In the genomic region with DNA sequence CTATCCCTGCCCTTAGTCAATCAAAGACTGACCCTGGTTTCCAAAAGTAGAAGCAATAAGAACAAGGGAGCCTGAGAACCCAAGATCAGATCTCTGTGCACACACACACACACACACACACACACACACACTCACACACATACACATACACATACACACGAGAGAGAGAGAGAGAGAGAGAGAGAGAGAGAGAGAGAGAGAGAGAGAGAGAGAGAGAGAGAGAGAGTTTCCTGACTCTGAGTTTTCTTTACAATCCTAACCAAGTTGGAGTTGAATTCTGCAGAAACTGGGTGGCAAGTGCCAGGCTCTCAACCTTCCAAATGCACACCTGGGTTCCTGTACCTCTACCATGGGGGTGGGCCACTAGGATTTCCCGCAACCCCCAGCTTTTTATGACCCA, we compare ENCODE assay signal across 9 mouse cellular contexts. TPM values are rescaled to one million over a fixed set of nuclear protein-coding genes. Genes with fewer than 3 reads are reported as not detected.
DNase-seq lines count a peak whose midpoint lies in the region; ATAC-seq and TF ChIP-seq lines count a peak whose summit lies in the region.
"Had no signal": no experiment of that assay in that cellular context is flagged by ENCODE, and none has a peak within 500 bp of the region (broad histone marks: within the 10 kb centered on the region; RNA-seq: fewer than 3 reads in every experiment).

No protein-coding gene starts in this region.

- no peak for TF ChIP-seq POLR2A in myocyte (IDR thresholded peaks at IDR 0.05; ENCODE audit: insufficient read length, low read depth)

- no peaks in the 10 kb centered on the region for H3K9me3 ChIP-seq in kidney, embryonic 15.5 days (replicated peaks)
- H3K9me3 ChIP-seq in embryonic facial prominence, embryonic 14.5 days (ENCODE audit: control insufficient read depth, low read length), result no peaks in the 10 kb centered on the region
- no peaks in the 10 kb centered on the region for H3K9me3 ChIP-seq in intestine, embryonic 15.5 days
- H3K9me3 ChIP-seq: G1E had no signal

- peaks cover 19% of the 10 kb centered on the region for H3K27me3 ChIP-seq in kidney, embryonic 15.5 days
- H3K27me3 ChIP-seq in embryonic facial prominence, embryonic 14.5 days (replicated peaks; ENCODE audit: control insufficient read depth, insufficient read depth, low read length), result no peaks in the 10 kb centered on the region
- H3K27me3 ChIP-seq in intestine, embryonic 15.5 days (replicated peaks), result 0 out of 2 replicates have a peak, but pooled peaks cover 4% of the 10 kb centered on the region
- no peaks in the 10 kb centered on the region for H3K27me3 ChIP-seq in myocyte (ENCODE audit: control insufficient read depth, insufficient read depth, insufficient read length)

- peak overlapping the region; percentile 81 for H3K4me3 ChIP-seq in kidney, embryonic 15.5 days (replicated peaks)
- H3K4me3 ChIP-seq in embryonic facial prominence, embryonic 14.5 days (ENCODE audit: low read depth, low read length), result peak overlapping the region; percentile 70
- H3K4me3 ChIP-seq in intestine, embryonic 15.5 days (replicated peaks), result peak overlapping the region; percentile 75
- H3K4me3 ChIP-seq in myocyte, result peak overlapping the region; percentile 40

- H3K4me1 ChIP-seq in kidney, embryonic 15.5 days, result peaks cover 48% of the 10 kb centered on the region
- H3K4me1 ChIP-seq in embryonic facial prominence, embryonic 14.5 days (ENCODE audit: control insufficient read depth, insufficient read depth, low read length), result peaks cover 27% of the 10 kb centered on the region
- H3K4me1 ChIP-seq in intestine, embryonic 15.5 days (replicated peaks), result peaks cover 21% of the 10 kb centered on the region

- WGBS in kidney, embryonic 15.5 days, result 0% methylated on average over 1 of the region's 2 CpGs
- WGBS in embryonic facial prominence, embryonic 14.5 days, result 30% methylated on average over 1 of the region's 2 CpGs
- WGBS in intestine, embryonic 15.5 days, result 25% methylated on average over 1 of the region's 2 CpGs

- peaks cover 4% of the 10 kb centered on the region for H3K79me2 ChIP-seq in myocyte (ENCODE audit: control insufficient read depth, insufficient read depth)

- no peak overlapping the region for H3ac ChIP-seq in myocyte (ENCODE audit: control insufficient read depth, insufficient read length)

- no peak for ATAC-seq in kidney, embryonic 15.5 days (replicated peaks; ENCODE audit: low FRiP score)
- no peak for ATAC-seq in embryonic facial prominence, embryonic 14.5 days (ENCODE audit: low read depth)
- no peak for ATAC-seq in intestine, embryonic 15.5 days
- no peak for ATAC-seq in inflammation-experienced regulatory T-cells, adult 6 months

- DNase-seq in kidney, postnatal 36 days, result no peak
- no peak for DNase-seq in embryonic facial prominence, embryonic 14.5 days (ENCODE audit: low spot score)
- DNase-seq in testis, postnatal 14 days (ENCODE audit: low spot score), result no peak
- DNase-seq in left cerebral cortex, adult 18-20 months (ENCODE audit: low spot score in 2 of 2), result no peak

- H3K9ac ChIP-seq in kidney, embryonic 15.5 days, result peak overlapping the region; percentile 90; the same call in 1 of the 2 replicates
- H3K9ac ChIP-seq in embryonic facial prominence, embryonic 14.5 days (ENCODE audit: low read depth, low read length), result peak overlapping the region; percentile 72
- H3K9ac ChIP-seq in intestine, embryonic 15.5 days, result no peak overlapping the region

- peaks cover 30% of the 10 kb centered on the region for H3K36me3 ChIP-seq in kidney, embryonic 15.5 days
- peaks cover 27% of the 10 kb centered on the region for H3K36me3 ChIP-seq in embryonic facial prominence, embryonic 14.5 days (ENCODE audit: control insufficient read depth, insufficient read depth, low read length)
- H3K36me3 ChIP-seq in intestine, embryonic 15.5 days, result no peaks in the 10 kb centered on the region
- no peaks in the 10 kb centered on the region for H3K36me3 ChIP-seq in myocyte (ENCODE audit: control insufficient read depth, insufficient read depth)
- H3K36me3 ChIP-seq: G1E had no signal

- peak overlapping the region; percentile 95 for H3K27ac ChIP-seq in kidney, embryonic 15.5 days
- peak overlapping the region; percentile 90 for H3K27ac ChIP-seq in embryonic facial prominence, embryonic 14.5 days (replicated peaks; ENCODE audit: low read depth, low read length)
- H3K27ac ChIP-seq in intestine, embryonic 15.5 days, result no peak overlapping the region

- peak overlapping the region; percentile 90 for H3K4me2 ChIP-seq in kidney, embryonic 15.5 days
- H3K4me2 ChIP-seq in embryonic facial prominence, embryonic 14.5 days (ENCODE audit: low read depth, low read length), result peak overlapping the region; percentile 84
- peak overlapping the region; percentile 92 for H3K4me2 ChIP-seq in intestine, embryonic 15.5 days (replicated peaks)
- H3K4me2 ChIP-seq in myocyte (ENCODE audit: low read depth), result peak overlapping the region; percentile 96

TF ChIP-seq in myocyte, 11 proteins besides CTCF, POLR2A, EP300 and RAD21:
- TF ChIP-seq MYOD1 (IDR thresholded peaks at IDR 0.05; ENCODE audit: control insufficient read depth in 1 of 3, insufficient read length in 2 of 3, low read depth in 2 of 3) (no peak), TCF12 (IDR thresholded peaks at IDR 0.05; ENCODE audit: insufficient read depth, poor library complexity, severe bottlenecking) (no peak), USF1 (IDR thresholded peaks at IDR 0.05; ENCODE audit: low read depth) (no peak), POLR2AphosphoS2 (IDR thresholded peaks at IDR 0.05; ENCODE audit: insufficient read length, low read depth) (no peak), E2F4 (IDR thresholded peaks at IDR 0.05; ENCODE audit: insufficient read depth) (no peak), MAX (IDR thresholded peaks at IDR 0.05; ENCODE audit: low read depth) (no peak), TCF3 (IDR thresholded peaks at IDR 0.05; ENCODE audit: insufficient read length, low read depth) (no peak), SRF (IDR thresholded peaks at IDR 0.05; ENCODE audit: control insufficient read depth, insufficient read length, low read depth) (no peak), MYOG (IDR thresholded peaks at IDR 0.05; ENCODE audit: control insufficient read depth in 1 of 3, insufficient read depth in 1 of 3, insufficient read length in 2 of 3, low read depth in 2 of 3) (no peak), REST (IDR thresholded peaks at IDR 0.05; ENCODE audit: insufficient read depth, insufficient read length) (no peak), CEBPB (IDR thresholded peaks at IDR 0.05; ENCODE audit: insufficient read depth, poor library complexity, severe bottlenecking) (no peak)

RNA-seq across cellular contexts. Expression of gene Gdf11, which starts 1.7 kb away (rescaled TPM):
- 7.2 and 8.7 TPM in 2 replicates for polyA plus RNA-seq in kidney, embryonic 15.5 days (2015; fragmentation: Nextera tagmentation; extraction: Ambion mirVana)
- 4.7 and 5.0 TPM in 2 replicates for polyA plus RNA-seq in embryonic facial prominence, embryonic 14.5 days (2014; fragmentation: Nextera tagmentation; extraction: Ambion mirVana)
- 3.5 and 3.9 TPM in 2 replicates for polyA plus RNA-seq in intestine, embryonic 15.5 days (2015; fragmentation: Nextera tagmentation; extraction: Ambion mirVana)
- 17.9 TPM for polyA plus RNA-seq in myocyte (2012; fragmentation: generic; extraction: Trizol)
- polyA plus RNA-seq in inflammation-experienced regulatory T-cells, adult 6 months (2017; shearing (Covaris generic)), result 1 to 10 TPM; 6.0 to 7.7 (median 7.3) TPM
- 10 to 100 TPM; 12.5 to 15.2 TPM for total RNA-seq in left cerebral cortex, adult 18-20 months (2021)

RNA-seq across cellular contexts. Expression of gene Cd63, which starts 10.9 kb away (rescaled TPM):
- 671 and 731 TPM in 2 replicates for polyA plus RNA-seq in kidney, embryonic 15.5 days (2015; fragmentation: Nextera tagmentation; extraction: Ambion mirVana)
- 916 and 959 TPM in 2 replicates for polyA plus RNA-seq in embryonic facial prominence, embryonic 14.5 days (2014; fragmentation: Nextera tagmentation; extraction: Ambion mirVana)
- polyA plus RNA-seq in intestine, embryonic 15.5 days (2015; fragmentation: Nextera tagmentation; extraction: Ambion mirVana), result 708 and 725 TPM in 2 replicates
- polyA plus RNA-seq in myocyte (2012; fragmentation: generic; extraction: Trizol), result 2,403 TPM
- polyA plus RNA-seq in inflammation-experienced regulatory T-cells, adult 6 months (2017; shearing (Covaris generic)), result 1 to 10 TPM in 1 of 3 experiments, under 1 TPM in 1, not detected in 1; 0.58 to 2.0 TPM
- 10 to 100 TPM; 69.1 to 71.4 TPM for total RNA-seq in left cerebral cortex, adult 18-20 months (2021)

RNA-seq across cellular contexts. Expression of gene Rdh5, which starts 32.8 kb away (rescaled TPM):
- 15.3 and 18.8 TPM in 2 replicates for polyA plus RNA-seq in kidney, embryonic 15.5 days (2015; fragmentation: Nextera tagmentation; extraction: Ambion mirVana)
- polyA plus RNA-seq in embryonic facial prominence, embryonic 14.5 days (2014; fragmentation: Nextera tagmentation; extraction: Ambion mirVana), result 15.5 and 16.0 TPM in 2 replicates
- polyA plus RNA-seq in intestine, embryonic 15.5 days (2015; fragmentation: Nextera tagmentation; extraction: Ambion mirVana), result 11.7 and 12.0 TPM in 2 replicates
- polyA plus RNA-seq in myocyte (2012; fragmentation: generic; extraction: Trizol), result 63.3 TPM
- polyA plus RNA-seq in inflammation-experienced regulatory T-cells, adult 6 months (2017; shearing (Covaris generic)), result 10 to 100 TPM in 2 of 3 experiments, 1 to 10 TPM in 1; 5.1 to 12.9 (median 11.9) TPM
- total RNA-seq in left cerebral cortex, adult 18-20 months (2021), result 1 to 10 TPM; 3.6 to 7.6 TPM

RNA-seq across cellular contexts. Expression of gene Bloc1s1, which starts 34.0 kb away (rescaled TPM):
- 220 and 231 TPM in 2 replicates for polyA plus RNA-seq in kidney, embryonic 15.5 days (2015; fragmentation: Nextera tagmentation; extraction: Ambion mirVana)
- polyA plus RNA-seq in embryonic facial prominence, embryonic 14.5 days (2014; fragmentation: Nextera tagmentation; extraction: Ambion mirVana), result 242 and 248 TPM in 2 replicates
- 194 and 203 TPM in 2 replicates for polyA plus RNA-seq in intestine, embryonic 15.5 days (2015; fragmentation: Nextera tagmentation; extraction: Ambion mirVana)
- 238 TPM for polyA plus RNA-seq in myocyte (2012; fragmentation: generic; extraction: Trizol)
- polyA plus RNA-seq in inflammation-experienced regulatory T-cells, adult 6 months (2017; shearing (Covaris generic)), result 100 to 1,000 TPM; 196 to 255 (median 212) TPM
- total RNA-seq in left cerebral cortex, adult 18-20 months (2021), result 10 to 100 TPM; 79.8 to 82.3 TPM

RNA-seq across cellular contexts. Expression of gene Itga7, which starts 43.8 kb away (rescaled TPM):
- 3.6 and 4.2 TPM in 2 replicates for polyA plus RNA-seq in kidney, embryonic 15.5 days (2015; fragmentation: Nextera tagmentation; extraction: Ambion mirVana)
- polyA plus RNA-seq in embryonic facial prominence, embryonic 14.5 days (2014; fragmentation: Nextera tagmentation; extraction: Ambion mirVana), result 23.5 and 30.2 TPM in 2 replicates
- 2.9 and 3.8 TPM in 2 replicates for polyA plus RNA-seq in intestine, embryonic 15.5 days (2015; fragmentation: Nextera tagmentation; extraction: Ambion mirVana)
- 635 TPM for polyA plus RNA-seq in myocyte (2012; fragmentation: generic; extraction: Trizol)
- 1 to 10 TPM; 3.6 to 5.1 (median 4.8) TPM for polyA plus RNA-seq in inflammation-experienced regulatory T-cells, adult 6 months (2017; shearing (Covaris generic))
- 10 to 100 TPM; 13.5 TPM for total RNA-seq in left cerebral cortex, adult 18-20 months (2021)

Comparison
In these comparisons a context has a peak if more than half of its experiments do, and no peak if none do; other contexts are left out.
1. RNA of gene Cd63, which starts 10.9 kb away (polyA plus RNA-seq): 2,403 TPM in myocyte (single experiment), 916 to 959 TPM in embryonic facial prominence, embryonic 14.5 days, 708 to 725 TPM in intestine, embryonic 15.5 days and 671 to 731 TPM in kidney, embryonic 15.5 days; 0.58 to 2.0 TPM in inflammation-experienced regulatory T-cells, adult 6 months; every median in the first group is over 100 times any median in the second.
2. Peak in every context shown above with its lines, with median percentiles within 50 percentile points of each other: H3K4me2 ChIP-seq and H3K4me3 ChIP-seq.